Mouse (Mus musculus): ENCODE results near the gene Gpr19. TPM values are rescaled to one million over a fixed set of nuclear protein-coding genes. Genes with fewer than 3 reads are reported as not detected.

The Gpr19 gene
- polyA plus RNA-seq, 1 experiment from 2014 or later, result 9.1 TPM

- Histone ChIP-seq H3K4me1 (ENCODE audit: control insufficient read depth, insufficient read depth, low read length) (no peaks in the 10 kb centered on the region), H3K27ac (ENCODE audit: low read length) (no peak overlapping the region), H3K27me3 (ENCODE audit: control insufficient read depth, insufficient read depth, low read length) (no peaks in the 10 kb centered on the region), H3K9ac (ENCODE audit: low read length) (no peak overlapping the region), H3K4me2 (ENCODE audit: low read depth, low read length) (no peak overlapping the region), H3K36me3 (ENCODE audit: control insufficient read depth, insufficient read depth) (peaks cover 12% of the 10 kb centered on the region), H3K9me3 (replicated peaks; ENCODE audit: control insufficient read depth, low read length) (no peaks in the 10 kb centered on the region), H3K4me3 (ENCODE audit: low read length) (no peak overlapping the region)
- 75% methylated on average over 12 of the region's 12 CpGs for WGBS
- no peak for ATAC-seq (replicated peaks; ENCODE audit: extremely low read depth, insufficient read depth, low FRiP score)
These were observed 28.1 kb downstream of the Gpr19 start for GRCm38 (mm10) chr6:134870209-134870742.

DNA sequence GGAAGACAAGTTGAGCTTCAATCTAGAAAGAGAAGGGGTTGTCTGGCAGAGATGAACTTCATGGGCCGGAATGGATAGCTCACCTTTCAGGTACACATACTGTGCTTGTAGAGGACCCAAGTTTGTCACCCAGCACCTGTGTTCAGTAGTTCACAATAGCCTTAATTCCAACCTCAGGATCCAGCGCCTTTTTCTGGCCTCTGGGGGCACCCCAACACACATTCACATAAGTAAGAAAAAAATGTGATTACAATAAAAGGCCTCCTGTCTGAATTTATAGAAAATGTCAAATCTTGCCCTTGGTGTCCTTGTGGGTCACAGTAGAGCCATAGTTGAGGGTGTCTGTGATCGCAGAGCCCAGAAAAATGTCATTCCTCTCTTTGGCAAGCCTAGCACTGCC lies 31.1 kb downstream of the Gpr19 start:
- no peak overlapping the region for H3K9ac ChIP-seq (ENCODE audit: low read length)
- H3K27me3 ChIP-seq (ENCODE audit: control insufficient read depth, insufficient read depth, low read length), result no peaks in the 10 kb centered on the region
- 86% methylated on average over 3 of the region's 3 CpGs for WGBS

GRCm38 (mm10) chr6:134866113-134866512 lies 32.3 kb downstream of the Gpr19 start:
- Histone ChIP-seq H3K27ac (ENCODE audit: low read length) (no peak overlapping the region), H3K27me3 (ENCODE audit: control insufficient read depth, insufficient read depth, low read length) (no peaks in the 10 kb centered on the region), H3K9ac (ENCODE audit: low read length) (no peak overlapping the region), H3K9me3 (replicated peaks; ENCODE audit: control insufficient read depth, low read length) (no peaks in the 10 kb centered on the region), H3K4me2 (ENCODE audit: low read depth, low read length) (no peak overlapping the region), H3K4me1 (ENCODE audit: control insufficient read depth, insufficient read depth, low read length) (peaks cover 5% of the 10 kb centered on the region; the same call in 1 of the 2 replicates), H3K36me3 (ENCODE audit: control insufficient read depth, insufficient read depth) (peaks cover 12% of the 10 kb centered on the region), H3K4me3 (ENCODE audit: low read length) (no peak overlapping the region)
- WGBS, result 89% methylated on average over 7 of the region's 7 CpGs
- ATAC-seq (replicated peaks; ENCODE audit: extremely low read depth, insufficient read depth, low FRiP score), result no peak

More for the DNA sequence above, 31.1 kb downstream of the Gpr19 start:
- H3K27ac ChIP-seq (ENCODE audit: low read length), result no peak overlapping the region
- no peak for ATAC-seq (replicated peaks; ENCODE audit: extremely low read depth, insufficient read depth, low FRiP score)
- H3K4me1 ChIP-seq (ENCODE audit: control insufficient read depth, insufficient read depth, low read length), result peaks cover 5% of the 10 kb centered on the region; the same call in 1 of the 2 replicates
- peaks cover 12% of the 10 kb centered on the region for H3K36me3 ChIP-seq (ENCODE audit: control insufficient read depth, insufficient read depth)
- H3K4me2 ChIP-seq (ENCODE audit: low read depth, low read length), result no peak overlapping the region
- H3K4me3 ChIP-seq (ENCODE audit: low read length), result no peak overlapping the region
- H3K9me3 ChIP-seq (replicated peaks; ENCODE audit: control insufficient read depth, low read length), result no peaks in the 10 kb centered on the region

DNA sequence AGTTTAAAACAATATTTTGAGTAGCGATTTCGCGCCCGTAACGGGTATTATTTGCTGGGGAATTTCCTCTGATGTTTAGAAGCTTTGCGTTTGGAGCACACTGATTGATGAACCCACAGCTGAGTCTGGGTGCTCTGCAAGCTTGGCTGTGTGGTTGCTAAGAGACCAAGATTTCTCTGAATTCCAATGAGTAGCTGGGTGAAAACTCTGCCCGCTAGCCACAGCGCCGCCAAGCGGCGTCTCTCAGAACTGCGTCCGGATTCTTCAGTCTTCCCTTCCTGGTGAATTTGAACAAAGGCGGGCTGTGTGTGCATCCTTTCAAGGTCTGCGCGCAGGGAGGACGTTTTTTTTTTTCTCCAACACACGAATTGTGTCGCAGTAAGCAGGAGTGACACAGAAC lies 35.2 kb downstream of the Gpr19 start:
- no peaks in the 10 kb centered on the region for H3K27me3 ChIP-seq (ENCODE audit: control insufficient read depth, insufficient read depth, low read length)
- peak; percentile 70 for ATAC-seq (replicated peaks; ENCODE audit: extremely low read depth, insufficient read depth, low FRiP score)
- H3K4me1 ChIP-seq (ENCODE audit: control insufficient read depth, insufficient read depth, low read length), result peaks cover 5% of the 10 kb centered on the region; the same call in 1 of the 2 replicates
- no peaks in the 10 kb centered on the region for H3K9me3 ChIP-seq (replicated peaks; ENCODE audit: control insufficient read depth, low read length)
- H3K4me3 ChIP-seq (ENCODE audit: low read length), result peak overlapping the region; percentile 18
- no peak overlapping the region for H3K9ac ChIP-seq (ENCODE audit: low read length)
- H3K4me2 ChIP-seq (ENCODE audit: low read depth, low read length), result peak overlapping the region; percentile 50
- H3K27ac ChIP-seq (ENCODE audit: low read length), result no peak overlapping the region
- WGBS, result 3% methylated on average over 19 of the region's 19 CpGs
- H3K36me3 ChIP-seq (ENCODE audit: control insufficient read depth, insufficient read depth), result no peaks in the 10 kb centered on the region

- Histone ChIP-seq H3K9ac (ENCODE audit: low read length) (no peak overlapping the region), H3K27ac (ENCODE audit: low read length) (no peak overlapping the region), H3K4me3 (ENCODE audit: low read length) (peak overlapping the region; percentile 18), H3K9me3 (replicated peaks; ENCODE audit: control insufficient read depth, low read length) (no peaks in the 10 kb centered on the region), H3K4me2 (ENCODE audit: low read depth, low read length) (peak overlapping the region; percentile 50), H3K27me3 (ENCODE audit: control insufficient read depth, insufficient read depth, low read length) (no peaks in the 10 kb centered on the region), H3K36me3 (ENCODE audit: control insufficient read depth, insufficient read depth) (no peaks in the 10 kb centered on the region), H3K4me1 (ENCODE audit: control insufficient read depth, insufficient read depth, low read length) (peaks cover 5% of the 10 kb centered on the region; the same call in 1 of the 2 replicates)
- WGBS, result 41% methylated on average over 13 of the region's 13 CpGs
- 0 out of 2 replicates have a peak, but pooled peaks have one; percentile 25 for ATAC-seq (replicated peaks; ENCODE audit: extremely low read depth, insufficient read depth, low FRiP score)
These were observed 35.7 kb downstream of the Gpr19 start for GRCm38 (mm10) chr6:134862671-134863104.

GRCm38 (mm10) chr6:134861386-134861785 lies 37.0 kb downstream of the Gpr19 start:
- Histone ChIP-seq H3K9me3 (replicated peaks; ENCODE audit: control insufficient read depth, low read length) (no peaks in the 10 kb centered on the region), H3K4me2 (ENCODE audit: low read depth, low read length) (no peak overlapping the region), H3K4me1 (ENCODE audit: control insufficient read depth, insufficient read depth, low read length) (peaks cover 5% of the 10 kb centered on the region; the same call in 1 of the 2 replicates), H3K9ac (ENCODE audit: low read length) (no peak overlapping the region), H3K27ac (ENCODE audit: low read length) (no peak overlapping the region), H3K27me3 (ENCODE audit: control insufficient read depth, insufficient read depth, low read length) (no peaks in the 10 kb centered on the region), H3K4me3 (ENCODE audit: low read length) (no peak overlapping the region), H3K36me3 (ENCODE audit: control insufficient read depth, insufficient read depth) (no peaks in the 10 kb centered on the region)
- no peak for ATAC-seq (replicated peaks; ENCODE audit: extremely low read depth, insufficient read depth, low FRiP score)
- WGBS, result 79% methylated on average over 12 of the region's 12 CpGs

DNA sequence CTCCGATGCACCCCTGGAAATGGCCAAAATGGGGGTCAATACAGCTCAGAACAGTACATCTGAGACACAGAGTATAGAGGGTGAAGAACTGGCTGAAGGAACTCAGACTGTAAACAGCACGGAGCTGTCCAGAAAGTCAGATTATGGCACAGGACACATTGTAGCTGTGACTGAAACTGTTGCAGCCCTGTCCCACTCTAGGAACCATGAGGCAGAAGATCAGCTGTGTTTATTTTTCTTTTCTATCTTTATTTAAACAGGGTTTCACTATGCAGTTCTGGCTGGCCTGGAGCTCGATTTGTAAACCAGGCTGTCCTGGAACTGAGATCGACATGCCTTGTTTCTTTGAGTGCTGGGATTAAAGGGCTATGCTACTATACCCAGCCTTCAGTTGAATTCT lies 38.1 kb downstream of the Gpr19 start:
- 60% methylated on average over 4 of the region's 4 CpGs for WGBS
- Histone ChIP-seq H3K4me3 (ENCODE audit: low read length) (no peak overlapping the region), H3K4me2 (ENCODE audit: low read depth, low read length) (no peak overlapping the region), H3K9me3 (replicated peaks; ENCODE audit: control insufficient read depth, low read length) (no peaks in the 10 kb centered on the region), H3K27ac (ENCODE audit: low read length) (no peak overlapping the region), H3K4me1 (ENCODE audit: control insufficient read depth, insufficient read depth, low read length) (peaks cover 5% of the 10 kb centered on the region; the same call in 1 of the 2 replicates), H3K36me3 (ENCODE audit: control insufficient read depth, insufficient read depth) (no peaks in the 10 kb centered on the region), H3K27me3 (ENCODE audit: control insufficient read depth, insufficient read depth, low read length) (no peaks in the 10 kb centered on the region), H3K9ac (ENCODE audit: low read length) (no peak overlapping the region)
- 0 out of 2 replicates have a peak, but pooled peaks have one; percentile 16 for ATAC-seq (replicated peaks; ENCODE audit: extremely low read depth, insufficient read depth, low FRiP score)

- no peak overlapping the region for H3K4me2 ChIP-seq (ENCODE audit: low read depth, low read length)
- no peaks in the 10 kb centered on the region for H3K9me3 ChIP-seq (replicated peaks; ENCODE audit: control insufficient read depth, low read length)
- H3K27me3 ChIP-seq (ENCODE audit: control insufficient read depth, insufficient read depth, low read length), result no peaks in the 10 kb centered on the region
- H3K27ac ChIP-seq (ENCODE audit: low read length), result no peak overlapping the region
- 90% methylated on average over 6 of the region's 6 CpGs for WGBS
- H3K9ac ChIP-seq (ENCODE audit: low read length), result no peak overlapping the region
- H3K4me3 ChIP-seq (ENCODE audit: low read length), result no peak overlapping the region
- H3K4me1 ChIP-seq (ENCODE audit: control insufficient read depth, insufficient read depth, low read length), result peaks cover 5% of the 10 kb centered on the region; the same call in 1 of the 2 replicates
- H3K36me3 ChIP-seq (ENCODE audit: control insufficient read depth, insufficient read depth), result no peaks in the 10 kb centered on the region
- ATAC-seq (replicated peaks; ENCODE audit: extremely low read depth, insufficient read depth, low FRiP score), result no peak
These were observed 39.4 kb downstream of the Gpr19 start for GRCm38 (mm10) chr6:134859021-134859420.

DNA sequence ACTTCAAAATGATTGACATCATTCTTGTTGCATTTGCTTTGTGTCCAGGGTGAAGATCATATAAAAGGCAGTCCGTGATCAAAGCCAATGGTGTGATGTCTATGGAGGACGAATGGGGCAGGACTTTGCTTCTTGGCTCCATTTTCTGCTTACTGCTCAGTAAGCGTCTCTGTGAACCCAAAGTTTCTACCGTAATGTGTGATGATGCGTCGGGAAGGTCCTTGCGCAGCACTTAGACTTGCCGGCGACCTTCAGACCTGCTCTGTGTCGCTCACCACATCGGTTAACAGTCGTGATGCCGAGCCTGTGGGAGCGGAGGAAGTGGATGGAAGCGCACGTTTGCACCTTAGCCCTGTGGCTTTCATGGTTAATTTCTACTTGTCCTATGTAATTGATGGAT lies 42.5 kb downstream of the Gpr19 start:
- H3K9ac ChIP-seq (ENCODE audit: low read length), result no peak overlapping the region
- no peaks in the 10 kb centered on the region for H3K36me3 ChIP-seq (ENCODE audit: control insufficient read depth, insufficient read depth)
- no peak overlapping the region for H3K4me3 ChIP-seq (ENCODE audit: low read length)
- no peaks in the 10 kb centered on the region for H3K4me1 ChIP-seq (ENCODE audit: control insufficient read depth, insufficient read depth, low read length)
- no peaks in the 10 kb centered on the region for H3K27me3 ChIP-seq (ENCODE audit: control insufficient read depth, insufficient read depth, low read length)
- no peak for ATAC-seq (replicated peaks; ENCODE audit: extremely low read depth, insufficient read depth, low FRiP score)
- no peaks in the 10 kb centered on the region for H3K9me3 ChIP-seq (replicated peaks; ENCODE audit: control insufficient read depth, low read length)
- 85% methylated on average over 16 of the region's 16 CpGs for WGBS
- H3K27ac ChIP-seq (ENCODE audit: low read length), result no peak overlapping the region
- no peak overlapping the region for H3K4me2 ChIP-seq (ENCODE audit: low read depth, low read length)
